Mouse (Mus musculus): ENCODE measurements around the gene Cygb. TPM values are rescaled to one million over a fixed set of nuclear protein-coding genes. Genes with fewer than 3 reads are reported as not detected.

Gene Cygb
- total RNA-seq, 2 experiments from 2014 or later: 76.2 to 85.4 TPM

DNA sequence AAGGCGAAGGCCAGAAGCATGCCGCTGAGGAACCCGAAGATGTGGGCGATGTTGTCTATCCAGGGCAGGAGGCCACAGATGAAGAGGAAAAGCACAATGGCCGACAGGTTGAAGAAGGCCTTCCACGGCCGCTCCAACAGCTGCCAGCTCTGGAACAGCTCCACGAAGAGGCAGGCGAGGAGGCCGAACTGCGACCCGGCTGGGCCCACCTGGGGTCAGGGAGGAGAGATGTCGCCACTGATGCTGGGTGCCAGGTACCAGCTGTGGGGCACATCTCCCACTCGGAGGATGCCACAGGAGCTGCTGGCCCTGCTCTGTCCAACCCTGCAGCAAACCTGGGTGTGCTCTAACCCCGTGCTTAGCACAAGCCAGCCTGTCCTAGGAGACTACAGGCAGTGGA lies 54.9 kb downstream of the Cygb start:
- DNase-seq: no peak
- intact Hi-C loops (cut with DNase I): no loop called here

DNA sequence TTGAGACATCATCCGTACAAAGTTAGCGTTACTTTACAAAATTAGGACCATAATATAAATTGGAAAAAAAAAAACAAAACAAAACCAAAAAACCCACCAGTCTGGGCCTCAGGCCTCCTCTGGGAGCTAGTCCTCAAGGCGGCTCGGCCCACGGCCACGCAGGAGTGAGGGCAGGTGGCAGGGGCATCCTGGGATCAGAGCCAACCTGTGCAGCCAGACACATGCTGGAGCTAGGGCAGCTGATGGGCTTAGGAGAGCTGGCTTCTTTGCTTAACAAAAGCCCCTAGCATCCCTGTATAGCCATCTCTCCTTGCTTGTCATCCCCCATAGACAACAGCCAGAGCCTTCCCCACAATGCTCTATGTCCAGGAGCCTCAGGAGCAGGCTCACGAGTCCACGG lies 55.9 kb downstream of the Cygb start:
- intact Hi-C loops (cut with DNase I): no loop called here
- no peak for DNase-seq

DNA sequence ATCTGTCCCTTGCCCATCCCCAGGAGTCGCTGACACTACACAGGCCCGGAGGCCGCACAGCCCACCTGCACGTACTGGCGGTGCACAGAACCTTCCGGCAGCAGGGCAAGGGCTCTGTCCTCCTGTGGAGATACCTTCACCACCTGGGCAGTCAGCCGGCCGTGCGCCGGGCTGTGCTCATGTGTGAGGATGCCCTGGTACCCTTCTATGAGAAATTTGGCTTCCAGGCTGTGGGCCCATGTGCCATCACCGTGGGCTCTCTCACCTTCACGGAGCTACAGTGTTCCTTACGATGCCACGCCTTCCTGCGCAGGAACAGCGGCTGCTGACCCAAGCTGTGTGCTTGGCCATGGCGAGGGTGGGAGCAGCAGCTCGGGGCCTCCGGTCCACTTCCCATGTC lies 57.3 kb downstream of the Cygb start:
- intact Hi-C loops (cut with DNase I): no loop called here
- no peak for DNase-seq

Other genes starting within 250 kb of the Cygb start
- 10 to 100 TPM; 10.0 TPM for gene Rnf157, start 241.3 kb downstream of the Cygb start, total RNA-seq (2021)
- 10 to 100 TPM; 47.2 to 49.4 TPM for gene Ubald2, start 220.2 kb downstream of the Cygb start, total RNA-seq (2021)
- gene Qrich2, start 188.1 kb downstream of the Cygb start, total RNA-seq (2021): not detected
- gene Prpsap1, start 160.1 kb downstream of the Cygb start, total RNA-seq (2021): 10 to 100 TPM; 45.3 to 45.8 TPM
- 1 to 10 TPM; 2.5 to 3.9 TPM for gene Sphk1, start 123.4 kb downstream of the Cygb start, total RNA-seq (2021)
- gene Ube2o, start 72.9 kb downstream of the Cygb start, total RNA-seq (2021): 10 to 100 TPM; 28.5 to 33.7 TPM
- not detected for gene Aanat, start 67.9 kb downstream of the Cygb start, total RNA-seq (2021)
- gene Rhbdf2, start 27.3 kb downstream of the Cygb start, total RNA-seq (2021): 10 to 100 TPM; 15.4 to 17.7 TPM
- gene Prcd, start 779 bp downstream of the Cygb start, total RNA-seq (2021): 1 to 10 TPM; 1.4 to 1.7 TPM
- gene St6galnac1, start 121.2 kb upstream of the Cygb start, total RNA-seq (2021): not detected
- 10 to 100 TPM; 43.3 to 48.7 TPM for gene Mxra7, start 173.7 kb upstream of the Cygb start, total RNA-seq (2021)
- 10 to 100 TPM; 32.0 to 35.1 TPM for gene Mettl23, start 189.0 kb upstream of the Cygb start, total RNA-seq (2021)
- gene Jmjd6, start 189.1 kb upstream of the Cygb start, total RNA-seq (2021): 10 to 100 TPM; 33.3 to 37.8 TPM
- 10 to 100 TPM; 41.7 to 43.6 TPM for gene Mfsd11, start 198.1 kb upstream of the Cygb start, total RNA-seq (2021)
- gene Srsf2, start 198.8 kb upstream of the Cygb start, total RNA-seq (2021): 100 to 1,000 TPM; 196 to 197 TPM